Mouse (Mus musculus) embryonic facial prominence, embryonic 11.5 days (tissue): Measurements from ENCODE around the gene Ccdc117. TPM values are rescaled to one million over a fixed set of nuclear protein-coding genes. Genes with fewer than 3 reads are reported as not detected.
"Not testable (repeated sequence)": the region's sequence is repeated elsewhere in the genome, so short reads cannot be mapped to it uniquely, and the experiment has no call there.

Experiments
- ATAC-seq: fragments of 200-750 bp; cut with Nextera tagmentation; replicated peaks from 2 replicates; pipeline ENCODE4 v1.8.0; 2017; ENCODE audit warnings: low read depth; ENCODE audit not compliant: insufficient number of reproducible peaks, low FRiP score, low TSS enrichment
- DNase-seq: peaks from one replicate; pipeline ENCODE4 v3.0.0-alpha.2; 2015; ENCODE audit warnings: low spot score
- H3K27ac ChIP-seq: fragments of 300-500 bp; sonication (generic); replicated peaks from 2 replicates; pipeline ENCODE4 v1.5.1; 2014; ENCODE audit warnings: mild to moderate bottlenecking, low read depth, low read length, control low read depth
- H3K27me3 ChIP-seq: fragments of 300-500 bp; sonication (generic); 2 replicates; pipeline ENCODE4 v1.6.1; 2014; ENCODE audit warnings: mild to moderate bottlenecking, low read length, moderate library complexity, mixed read lengths; ENCODE audit not compliant: control insufficient read depth, insufficient read depth
- H3K36me3 ChIP-seq: fragments of 300-500 bp; sonication (generic); replicated peaks from 2 replicates; pipeline ENCODE4 v1.6.1; 2014; ENCODE audit warnings: low read depth, mild to moderate bottlenecking, low read length, moderate library complexity, mixed read lengths; ENCODE audit not compliant: control insufficient read depth, insufficient read depth
- H3K4me1 ChIP-seq: fragments of 300-500 bp; sonication (generic); 2 replicates; pipeline ENCODE4 v1.6.1; 2014; ENCODE audit warnings: low read length, mixed read lengths; ENCODE audit not compliant: control insufficient read depth, insufficient read depth
- H3K4me2 ChIP-seq: fragments of 300-500 bp; sonication (generic); 2 replicates; pipeline ENCODE4 v1.6.1; 2014; ENCODE audit warnings: low read depth, mild to moderate bottlenecking, control low read depth, low read length, moderate library complexity
- H3K4me3 ChIP-seq: fragments of 300-500 bp; sonication (generic); 2 replicates; pipeline ENCODE4 v1.5.1; 2014; ENCODE audit warnings: low read depth, low read length, control low read depth
- H3K9ac ChIP-seq: fragments of 300-500 bp; sonication (generic); replicated peaks from 2 replicates; pipeline ENCODE4 v1.6.1; 2014; ENCODE audit warnings: mild to moderate bottlenecking, control low read depth, low read length
- H3K9me3 ChIP-seq: fragments of 300-500 bp; sonication (generic); replicated peaks from 2 replicates; pipeline ENCODE4 v1.6.1; 2016; ENCODE audit warnings: mild to moderate bottlenecking, low read length, inconsistent platforms, mixed read lengths; ENCODE audit not compliant: control insufficient read depth
- WGBS: fragments of 180-500 bp; shearing (Covaris S2); extraction: QIAGEN DNeasy Blood & Tissue Kit; methylation state at CpG from one replicate; pipeline ENCODE4 v1.1.7; 2014; 5-methylcytosine and 5-hydroxymethylcytosine counted together
- polyA plus RNA-seq: library from polyadenylated mRNA; unstranded; fragments of >200 nt; fragmentation: Nextera tagmentation; extraction: Ambion mirVana; gene quantifications from 2 replicates; pipeline ENCODE4 v1.2.1, GENCODE M21; 2014

Ccdc117 gene
- polyA plus RNA-seq, 1 experiment from 2014 or later: 33.1 TPM

DNA sequence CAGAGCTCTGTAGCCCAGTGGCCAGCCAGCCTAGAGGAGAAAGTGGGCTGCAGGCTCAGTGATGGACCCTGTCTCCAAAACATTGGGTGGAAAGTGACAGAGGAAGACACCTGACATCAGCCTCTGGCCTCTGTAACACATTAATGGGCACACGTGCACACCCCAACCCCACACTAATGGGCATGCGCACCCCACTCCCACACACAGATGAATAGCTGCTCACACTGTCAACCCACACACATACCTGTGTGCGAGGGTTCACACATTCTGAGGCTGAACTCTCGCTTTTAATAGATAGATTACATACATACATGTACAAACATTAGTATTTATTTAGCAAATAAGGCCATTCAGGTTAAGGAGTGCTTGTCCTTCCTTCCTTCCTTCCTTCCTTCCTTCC is 27.9 kb downstream of the Ccdc117 start:
- Histone ChIP-seq H3K36me3 (no peaks in the 10 kb centered on the region), H3K9me3 (no peaks in the 10 kb centered on the region), H3K27ac (no peak overlapping the region), H3K27me3 (no peaks in the 10 kb centered on the region), H3K4me2 (no peak overlapping the region), H3K9ac (no peak overlapping the region), H3K4me1 (no peaks in the 10 kb centered on the region), H3K4me3 (no peak overlapping the region)
- DNase-seq: no peak
- no peak for ATAC-seq
- WGBS: 88% methylated on average over 4 of the region's 4 CpGs

DNA sequence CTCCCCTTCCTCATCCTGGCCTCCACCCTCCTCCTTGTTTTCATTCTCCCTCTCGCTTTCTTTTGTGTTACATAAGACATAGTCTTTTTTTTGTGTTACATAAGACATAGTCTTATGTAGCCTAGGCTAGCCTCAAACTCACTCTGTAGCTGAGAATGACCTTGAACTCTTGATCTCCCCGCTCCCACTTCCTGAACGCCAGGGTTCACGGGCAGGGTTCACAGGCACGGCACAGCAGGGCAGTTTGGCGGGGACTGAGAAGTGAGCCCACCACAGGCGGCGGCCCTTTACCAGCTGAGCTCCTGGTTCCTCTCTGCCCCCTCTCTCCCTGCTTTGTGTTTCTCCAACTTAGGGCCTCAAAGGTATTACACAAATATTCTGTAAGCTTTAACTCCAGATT is 29.0 kb downstream of the Ccdc117 start:
- DNase-seq (no peak), ATAC-seq (no peak)
- no peaks in the 10 kb centered on the region for H3K9me3 ChIP-seq
- no peak overlapping the region for H3K9ac ChIP-seq
- no peaks in the 10 kb centered on the region for H3K36me3 ChIP-seq
- no peak overlapping the region for H3K27ac ChIP-seq
- H3K27me3 ChIP-seq: no peaks in the 10 kb centered on the region
- H3K4me3 ChIP-seq: no peak overlapping the region
- 87% methylated on average over 8 of the region's 8 CpGs for WGBS
- H3K4me1 ChIP-seq: no peaks in the 10 kb centered on the region
- H3K4me2 ChIP-seq: no peak overlapping the region

DNA sequence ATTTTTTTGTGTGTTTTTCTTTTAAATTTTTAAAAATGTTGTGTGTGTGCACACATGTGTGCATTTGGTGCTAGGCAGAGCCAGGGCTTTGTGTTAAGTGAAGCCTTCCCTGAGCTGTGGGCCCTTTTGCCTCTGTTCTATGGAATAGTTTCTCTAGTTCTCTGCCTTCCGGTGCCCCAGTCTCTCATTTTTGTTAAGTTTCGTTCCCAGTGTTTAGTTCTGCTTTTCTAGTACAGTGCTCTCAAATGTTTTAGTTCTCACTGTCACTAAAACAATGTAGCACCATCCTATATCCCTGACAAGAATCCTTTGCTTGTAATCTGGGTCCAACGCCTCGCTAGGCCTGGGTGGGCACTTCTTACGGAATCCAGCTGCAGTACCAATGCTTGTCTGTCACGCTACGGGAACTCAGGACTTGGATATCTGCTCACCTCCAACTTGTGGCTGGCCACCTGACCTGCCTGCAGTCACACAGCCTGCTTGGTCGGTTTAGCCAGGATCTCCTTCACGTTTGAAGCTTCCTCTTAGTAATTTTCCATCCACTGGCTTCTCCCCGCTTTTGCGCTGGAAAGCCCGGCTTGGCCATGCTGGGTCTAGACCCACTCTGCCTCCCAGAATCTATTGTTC is 29.8 kb downstream of the Ccdc117 start:
- WGBS: 78% methylated on average over 12 of the region's 12 CpGs
- Histone ChIP-seq H3K27me3 (no peaks in the 10 kb centered on the region), H3K4me1 (no peaks in the 10 kb centered on the region), H3K36me3 (no peaks in the 10 kb centered on the region), H3K4me2 (no peak overlapping the region), H3K27ac (no peak overlapping the region), H3K9me3 (no peaks in the 10 kb centered on the region), H3K4me3 (no peak overlapping the region), H3K9ac (no peak overlapping the region)
- DNase-seq (no peak), ATAC-seq (no peak)

GRCm38 (mm10) chr11:5510686-5511085 is 31.3 kb downstream of the Ccdc117 start:
- not testable (repeated sequence) for ATAC-seq, H3K36me3 ChIP-seq, DNase-seq, H3K9me3 ChIP-seq, H3K4me2 ChIP-seq, H3K9ac ChIP-seq, H3K4me1 ChIP-seq, H3K4me3 ChIP-seq, H3K27me3 ChIP-seq, H3K27ac ChIP-seq
- no CpG with 5 or more reads among the region's 2 CpGs for WGBS

- Histone ChIP-seq H3K27ac (no peak overlapping the region), H3K9ac (no peak overlapping the region), H3K4me1 (0 out of 2 replicates have a peak, but pooled peaks cover 2% of the 10 kb centered on the region), H3K4me3 (no peak overlapping the region), H3K27me3 (no peaks in the 10 kb centered on the region), H3K36me3 (no peaks in the 10 kb centered on the region), H3K4me2 (no peak overlapping the region), H3K9me3 (no peaks in the 10 kb centered on the region)
- ATAC-seq (no peak), DNase-seq (no peak)
- WGBS: 78% methylated on average over 5 of the region's 5 CpGs
Observed at GRCm38 (mm10) chr11:5510099-5510391, 31.9 kb downstream of the Ccdc117 start.

DNA sequence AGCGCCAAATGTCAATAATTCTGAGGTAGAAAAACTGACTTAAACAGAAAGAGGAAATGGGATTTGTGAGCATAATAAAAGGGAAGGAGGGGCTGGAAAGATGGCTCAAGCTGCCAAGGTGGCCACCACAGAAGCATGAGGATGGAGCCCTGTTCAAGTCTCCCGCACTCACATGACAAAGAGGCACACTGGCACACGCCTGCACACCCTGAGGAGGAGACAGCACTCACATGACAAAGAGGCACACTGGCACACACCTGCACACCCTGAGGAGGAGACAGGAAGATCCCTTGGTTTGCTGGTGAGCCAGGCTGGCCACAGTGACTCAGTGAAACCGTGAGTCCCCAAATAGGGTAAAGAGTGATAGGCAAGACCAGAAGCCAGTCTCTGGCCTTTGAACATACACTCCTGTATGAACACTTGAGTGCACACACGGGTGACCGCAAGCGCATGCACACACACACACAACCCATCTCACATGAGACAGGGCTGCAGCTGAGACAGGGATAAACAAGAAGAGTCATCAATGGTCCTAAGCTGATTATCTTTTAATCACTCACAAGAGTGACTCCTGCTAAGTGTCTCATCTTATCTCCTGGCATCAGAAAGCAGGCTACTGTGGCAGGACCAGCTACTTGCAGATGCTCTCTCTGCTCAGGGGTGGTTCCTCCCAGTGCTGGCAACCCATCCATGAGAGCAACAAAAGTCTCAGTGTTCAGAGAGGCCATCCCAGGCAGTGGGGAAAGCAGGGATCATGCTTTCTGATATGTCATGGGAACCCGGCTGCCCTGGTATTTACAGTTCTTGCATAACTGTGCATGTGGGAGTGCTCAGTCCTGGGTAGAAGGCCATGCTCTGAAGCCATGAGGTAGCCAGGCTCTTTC is 32.5 kb downstream of the Ccdc117 start:
- H3K4me2 ChIP-seq: no peak overlapping the region
- no peak for DNase-seq
- no peaks in the 10 kb centered on the region for H3K9me3 ChIP-seq
- H3K27ac ChIP-seq: no peak overlapping the region
- no peaks in the 10 kb centered on the region for H3K36me3 ChIP-seq
- no peak overlapping the region for H3K9ac ChIP-seq
- H3K4me1 ChIP-seq: 0 out of 2 replicates have a peak, but pooled peaks cover 2% of the 10 kb centered on the region
- 86% methylated on average over 8 of the region's 8 CpGs for WGBS
- no peaks in the 10 kb centered on the region for H3K27me3 ChIP-seq
- no peak overlapping the region for H3K4me3 ChIP-seq
- no peak for ATAC-seq

GRCm38 (mm10) chr11:5505856-5506575 is 36.0 kb downstream of the Ccdc117 start:
- Histone ChIP-seq H3K9me3 (no peaks in the 10 kb centered on the region), H3K4me3 (no peak overlapping the region), H3K9ac (no peak overlapping the region), H3K27me3 (no peaks in the 10 kb centered on the region), H3K4me1 (0 out of 2 replicates have a peak, but pooled peaks cover 2% of the 10 kb centered on the region), H3K36me3 (no peaks in the 10 kb centered on the region), H3K27ac (no peak overlapping the region), H3K4me2 (no peak overlapping the region)
- peak; percentile 39 for DNase-seq
- ATAC-seq: no peak
- 20% methylated on average over 18 of the region's 18 CpGs for WGBS
